Comparison of ENCODE assay signal across 9 mouse cellular contexts in genomic region chr5:72891534-72891933, GRCm38 (mm10). TPM values are rescaled to one million over a fixed set of nuclear protein-coding genes. Genes with fewer than 3 reads are reported as not detected.
DNase-seq lines count a peak whose midpoint lies in the region; ATAC-seq lines count a peak whose summit lies in the region.
"Had no signal": no experiment of that assay in that cellular context is flagged by ENCODE, and none has a peak within 500 bp of the region (broad histone marks: within the 10 kb centered on the region; RNA-seq: fewer than 3 reads in every experiment).

No protein-coding gene starts in this region.

- peak; percentile 10 to 61 for DNase-seq in layer of hippocampus, adult 18-20 months (ENCODE audit: low spot score in 2 of 2)
- DNase-seq in layer of hippocampus, adult 11-12 months (ENCODE audit: low spot score): no peak
- peak; percentile 52 to 55 for DNase-seq in adrenal gland, adult 18-20 months (ENCODE audit: low spot score in 2 of 2)
- peak; percentile 64 for DNase-seq in embryonic facial prominence, embryonic 10.5 days (ENCODE audit: low spot score)
- DNase-seq in kidney, postnatal 10 days: peak; percentile 65
- DNase-seq in lung, postnatal 36 days: peak; percentile 77
- peak; percentile 27 for DNase-seq in spleen, adult 12 weeks (ENCODE audit: low spot score)

- no peak overlapping the region for H3K4me3 ChIP-seq in embryonic facial prominence, embryonic 10.5 days
- no peak overlapping the region for H3K4me3 ChIP-seq in heart, embryonic 13.5 days
- H3K4me3 ChIP-seq: limb, embryonic 13.5 days had no signal

- WGBS in embryonic facial prominence, embryonic 10.5 days: 6% methylated on average over 12 of the region's 12 CpGs
- WGBS in heart, embryonic 13.5 days: 2% methylated on average over 12 of the region's 12 CpGs

- H3K9me3 ChIP-seq in embryonic facial prominence, embryonic 10.5 days: no peaks in the 10 kb centered on the region
- no peaks in the 10 kb centered on the region for H3K9me3 ChIP-seq in heart, embryonic 13.5 days
- H3K9me3 ChIP-seq: limb, embryonic 13.5 days had no signal

- no peak for ATAC-seq in heart, embryonic 13.5 days (ENCODE audit: extremely low read depth, insufficient number of reproducible peaks, low FRiP score, low TSS enrichment)

- H3K27me3 ChIP-seq in embryonic facial prominence, embryonic 10.5 days (replicated peaks; ENCODE audit: low read depth, poor library complexity, severe bottlenecking): no peaks in the 10 kb centered on the region
- no peaks in the 10 kb centered on the region for H3K27me3 ChIP-seq in heart, embryonic 13.5 days (replicated peaks)

- H3K4me2 ChIP-seq in heart, embryonic 13.5 days: peak overlapping the region; percentile 47
- H3K4me2 ChIP-seq: limb, embryonic 13.5 days had no signal

- no peak overlapping the region for H3K27ac ChIP-seq in embryonic facial prominence, embryonic 10.5 days (replicated peaks)
- no peak overlapping the region for H3K27ac ChIP-seq in heart, embryonic 13.5 days (replicated peaks)
- H3K27ac ChIP-seq: limb, embryonic 13.5 days had no signal

- no peaks in the 10 kb centered on the region for H3K36me3 ChIP-seq in embryonic facial prominence, embryonic 10.5 days (replicated peaks)
- H3K36me3 ChIP-seq in heart, embryonic 13.5 days: no peaks in the 10 kb centered on the region
- H3K36me3 ChIP-seq: limb, embryonic 13.5 days had no signal

- H3K9ac ChIP-seq in heart, embryonic 13.5 days: no peak overlapping the region
- H3K9ac ChIP-seq: limb, embryonic 13.5 days had no signal

- 0 out of 2 replicates have a peak, but pooled peaks cover 2% of the 10 kb centered on the region for H3K4me1 ChIP-seq in embryonic facial prominence, embryonic 10.5 days
- peaks cover 24% of the 10 kb centered on the region for H3K4me1 ChIP-seq in heart, embryonic 13.5 days

RNA-seq across cellular contexts. Expression of gene Slain2, which starts 22.6 kb away (rescaled TPM):
- total RNA-seq in layer of hippocampus, adult 18-20 months (2021): 10 to 100 TPM; 23.2 TPM
- 10 to 100 TPM; 54.9 to 60.7 TPM for total RNA-seq in adrenal gland, adult 18-20 months (2021)
- 15.3 and 16.3 TPM in 2 replicates for polyA plus RNA-seq in embryonic facial prominence, embryonic 10.5 days (2016; fragmentation: Nextera tagmentation; extraction: Ambion mirVana)
- 17.0 and 18.1 TPM in 2 replicates for polyA plus RNA-seq in heart, embryonic 13.5 days (2015; fragmentation: Nextera tagmentation; extraction: Ambion mirVana)

RNA-seq across cellular contexts. Expression of gene Tec, which starts 23.3 kb away (rescaled TPM):
- total RNA-seq in layer of hippocampus, adult 18-20 months (2021): 1 to 10 TPM; 1.2 to 1.7 TPM
- 1 to 10 TPM; 2.0 to 2.5 TPM for total RNA-seq in adrenal gland, adult 18-20 months (2021)
- polyA plus RNA-seq in embryonic facial prominence, embryonic 10.5 days (2016; fragmentation: Nextera tagmentation; extraction: Ambion mirVana): 1.5 and 1.8 TPM in 2 replicates
- polyA plus RNA-seq in heart, embryonic 13.5 days (2015; fragmentation: Nextera tagmentation; extraction: Ambion mirVana): 15.1 and 17.2 TPM in 2 replicates
